ENCODE assay signal across 8 mouse cellular contexts in genomic region chr6:113238442-113238841, GRCm38 (mm10). TPM values are rescaled to one million over a fixed set of nuclear protein-coding genes. Genes with fewer than 3 reads are reported as not detected.
DNase-seq lines count a peak whose midpoint lies in the region; ATAC-seq and TF ChIP-seq lines count a peak whose summit lies in the region.
"Had no signal": no experiment of that assay in that cellular context is flagged by ENCODE, and none has a peak within 500 bp of the region (broad histone marks: within the 10 kb centered on the region; RNA-seq: fewer than 3 reads in every experiment).

No protein-coding gene starts in this region.

- no peak overlapping the region for H3K27ac ChIP-seq in testis, adult 2 months (ENCODE audit: control insufficient read depth, insufficient read depth, low read depth, low read length)
- H3K27ac ChIP-seq in embryonic facial prominence, embryonic 11.5 days (replicated peaks; ENCODE audit: low read depth, low read length): no peak overlapping the region
- no peak overlapping the region for H3K27ac ChIP-seq in hindbrain, postnatal 0 days

- H3K4me1 ChIP-seq in testis, adult 2 months (ENCODE audit: control insufficient read depth, insufficient read depth, low read length): peaks cover 6% of the 10 kb centered on the region
- H3K4me1 ChIP-seq in embryonic facial prominence, embryonic 11.5 days (ENCODE audit: control insufficient read depth, insufficient read depth, low read length): no peaks in the 10 kb centered on the region
- peaks cover 8% of the 10 kb centered on the region; the same call in 1 of the 2 replicates for H3K4me1 ChIP-seq in hindbrain, postnatal 0 days (ENCODE audit: insufficient read depth, low read length)
- peaks cover 50% of the 10 kb centered on the region for H3K4me1 ChIP-seq in megakaryocyte, embryonic 14.5 days

- H3K4me2 ChIP-seq in embryonic facial prominence, embryonic 11.5 days (ENCODE audit: low read depth, low read length): peak overlapping the region; percentile 68
- peak overlapping the region; percentile 69 for H3K4me2 ChIP-seq in hindbrain, postnatal 0 days (ENCODE audit: low read depth, low read length)

- H3K36me3 ChIP-seq in testis, adult 2 months (ENCODE audit: control insufficient read depth, insufficient read depth, low read length): no peaks in the 10 kb centered on the region
- H3K36me3 ChIP-seq in embryonic facial prominence, embryonic 11.5 days (replicated peaks; ENCODE audit: control insufficient read depth, insufficient read depth, low read depth, low read length): no peaks in the 10 kb centered on the region
- peaks cover 10% of the 10 kb centered on the region; the same call in 1 of the 2 replicates for H3K36me3 ChIP-seq in hindbrain, postnatal 0 days (ENCODE audit: insufficient read depth, low read length)
- peaks cover 43% of the 10 kb centered on the region for H3K36me3 ChIP-seq in megakaryocyte, embryonic 14.5 days (replicated peaks; ENCODE audit: low read length)

- ATAC-seq in embryonic facial prominence, embryonic 11.5 days (replicated peaks; ENCODE audit: insufficient number of reproducible peaks, low FRiP score, low TSS enrichment, low read depth): no peak
- ATAC-seq in hindbrain, postnatal 0 days: no peak
- no peak for ATAC-seq in erythroid progenitor cell, adult 5-6 weeks (replicated peaks; ENCODE audit: low FRiP score, poor library complexity, severe bottlenecking)

- H3K9ac ChIP-seq in embryonic facial prominence, embryonic 11.5 days (replicated peaks; ENCODE audit: low read length): peak overlapping the region; percentile 81; the same call in 1 of the 2 replicates
- peak overlapping the region; percentile 67 for H3K9ac ChIP-seq in hindbrain, postnatal 0 days (replicated peaks; ENCODE audit: low read length)

- DNase-seq in testis, postnatal 10 days (ENCODE audit: low spot score): no peak
- no peak for DNase-seq in embryonic facial prominence, embryonic 11.5 days (ENCODE audit: low spot score)
- no peak for DNase-seq in hindbrain, postnatal 0 days (ENCODE audit: low spot score)
- no peak for DNase-seq in retina, postnatal 1 day

- WGBS in embryonic facial prominence, embryonic 11.5 days: 36% methylated on average over 6 of the region's 6 CpGs
- WGBS in hindbrain, postnatal 0 days: 33% methylated on average over 6 of the region's 6 CpGs

- no peaks in the 10 kb centered on the region for H3K9me3 ChIP-seq in embryonic facial prominence, embryonic 11.5 days (replicated peaks; ENCODE audit: control insufficient read depth, low read length)
- H3K9me3 ChIP-seq in hindbrain, postnatal 0 days (ENCODE audit: low read length): no peaks in the 10 kb centered on the region
- H3K9me3 ChIP-seq in megakaryocyte, embryonic 14.5 days: no peaks in the 10 kb centered on the region

- H3K27me3 ChIP-seq in testis, adult 2 months (ENCODE audit: control insufficient read depth, insufficient read depth, low read length): no peaks in the 10 kb centered on the region
- H3K27me3 ChIP-seq in embryonic facial prominence, embryonic 11.5 days (ENCODE audit: control insufficient read depth, insufficient read depth, low read length): no peaks in the 10 kb centered on the region
- no peaks in the 10 kb centered on the region for H3K27me3 ChIP-seq in hindbrain, postnatal 0 days (ENCODE audit: insufficient read depth, low read length)
- H3K27me3 ChIP-seq in megakaryocyte, embryonic 14.5 days (replicated peaks): peaks cover 3% of the 10 kb centered on the region

- peak overlapping the region; percentile 99 for H3K4me3 ChIP-seq in testis, adult 2 months (ENCODE audit: control insufficient read depth, low read depth, low read length)
- peak overlapping the region; percentile 98 for H3K4me3 ChIP-seq in embryonic facial prominence, embryonic 11.5 days (ENCODE audit: low read depth, low read length)
- peak overlapping the region; percentile 88 for H3K4me3 ChIP-seq in hindbrain, postnatal 0 days (ENCODE audit: low read length)
- H3K4me3 ChIP-seq in megakaryocyte, embryonic 14.5 days (replicated peaks): peak overlapping the region; percentile 98

- no peak for TF ChIP-seq CTCF in testis, adult 2 months (IDR thresholded peaks at IDR 0.05; ENCODE audit: control insufficient read depth, insufficient read depth, insufficient replicate concordance, low read depth, low read length)
- no peak for TF ChIP-seq CTCF in hindbrain, postnatal 0 days (IDR thresholded peaks at IDR 0.05; ENCODE audit: low read depth)

- TF ChIP-seq POLR2A in testis, adult 2 months (IDR thresholded peaks at IDR 0.05; ENCODE audit: control insufficient read depth, low read depth, low read length): no peak

RNA-seq across cellular contexts. Expression of gene Mtmr14, which starts 0.8 kb away (rescaled TPM):
- 28.6 and 29.8 TPM in 2 replicates for polyA plus RNA-seq in testis, adult 2 months (2012; rRNA removed)
- polyA plus RNA-seq in embryonic facial prominence, embryonic 11.5 days (2014; fragmentation: Nextera tagmentation; extraction: Ambion mirVana): 42.5 and 44.8 TPM in 2 replicates
- total RNA-seq in hindbrain, postnatal 0 days (2014; rRNA removed): 48.9 and 49.8 TPM in 2 replicates
- 29.1 and 34.8 TPM in 2 replicates for polyA plus RNA-seq in hindbrain, postnatal 0 days (2015; fragmentation: Nextera tagmentation; extraction: Ambion mirVana)
- polyA plus RNA-seq in megakaryocyte, embryonic 14.5 days (2012; ENCODE audit: insufficient read depth, low replicate concordance): 479 and 605 TPM in 2 replicates
- 25.6 and 28.9 TPM in 2 replicates for total RNA-seq in erythroid progenitor cell, adult 5-6 weeks (2015; ENCODE audit: low replicate concordance)
- 28.8 and 42.9 TPM in 2 replicates for total RNA-seq in erythroid progenitor cell, adult 5-6 weeks (2017; ENCODE audit: low replicate concordance)

RNA-seq across cellular contexts. Expression of gene Lhfpl4, which starts 43.3 kb away (rescaled TPM):
- 0.49 and 0.65 TPM in 2 replicates for polyA plus RNA-seq in testis, adult 2 months (2012; rRNA removed)
- polyA plus RNA-seq in embryonic facial prominence, embryonic 11.5 days (2014; fragmentation: Nextera tagmentation; extraction: Ambion mirVana): 1.2 and 1.5 TPM in 2 replicates
- 64.9 and 72.9 TPM in 2 replicates for total RNA-seq in hindbrain, postnatal 0 days (2014; rRNA removed)
- polyA plus RNA-seq in hindbrain, postnatal 0 days (2015; fragmentation: Nextera tagmentation; extraction: Ambion mirVana): 50.9 and 56.0 TPM in 2 replicates
- polyA plus RNA-seq in megakaryocyte, embryonic 14.5 days (2012; ENCODE audit: insufficient read depth, low replicate concordance): not detected in 2 replicates
- total RNA-seq in erythroid progenitor cell, adult 5-6 weeks (2015; ENCODE audit: low replicate concordance): not detected in 2 replicates
- 0.26 TPM in 1 of 2 replicates, not detected in the other for total RNA-seq in erythroid progenitor cell, adult 5-6 weeks (2017; ENCODE audit: low replicate concordance)

RNA-seq across cellular contexts. Expression of gene Cpne9, which starts 43.7 kb away (rescaled TPM):
- 0.34 and 0.58 TPM in 2 replicates for polyA plus RNA-seq in testis, adult 2 months (2012; rRNA removed)
- polyA plus RNA-seq in embryonic facial prominence, embryonic 11.5 days (2014; fragmentation: Nextera tagmentation; extraction: Ambion mirVana): 0.10 and 0.14 TPM in 2 replicates
- 4.2 and 16.9 TPM in 2 replicates for total RNA-seq in hindbrain, postnatal 0 days (2014; rRNA removed)
- 16.1 and 18.6 TPM in 2 replicates for polyA plus RNA-seq in hindbrain, postnatal 0 days (2015; fragmentation: Nextera tagmentation; extraction: Ambion mirVana)
- polyA plus RNA-seq in megakaryocyte, embryonic 14.5 days (2012; ENCODE audit: insufficient read depth, low replicate concordance): 0.43 and 2.3 TPM in 2 replicates
- total RNA-seq in erythroid progenitor cell, adult 5-6 weeks (2015; ENCODE audit: low replicate concordance): 0.36 TPM in 1 of 2 replicates, not detected in the other
- total RNA-seq in erythroid progenitor cell, adult 5-6 weeks (2017; ENCODE audit: low replicate concordance): 0.64 TPM in 1 of 2 replicates, not detected in the other
- total RNA-seq: heart, postnatal 10 days had no signal

Comparison
In these comparisons a context has a peak if more than half of its experiments do, and no peak if none do; other contexts are left out.
1. RNA of gene Mtmr14, which starts 0.8 kb away (polyA plus RNA-seq): 479 to 605 TPM in megakaryocyte, embryonic 14.5 days; 42.5 to 44.8 TPM in embryonic facial prominence, embryonic 11.5 days, 28.6 to 29.8 TPM in testis, adult 2 months and 29.1 to 34.8 TPM in hindbrain, postnatal 0 days; every median in the first group is over 10 times any median in the second.
2. RNA of gene Lhfpl4, which starts 43.3 kb away (polyA plus RNA-seq): 50.9 to 56.0 TPM in hindbrain, postnatal 0 days; 1.2 to 1.5 TPM in embryonic facial prominence, embryonic 11.5 days, 0.49 to 0.65 TPM in testis, adult 2 months and not detected in megakaryocyte, embryonic 14.5 days; every median in the first group is over 10 times any median in the second.
3. Peak in every context shown above with its lines, with median percentiles within 50 percentile points of each other: H3K4me3 ChIP-seq.